Mouse (Mus musculus): ENCODE data around the gene Ceacam9. TPM values are rescaled to one million over a fixed set of nuclear protein-coding genes. Genes with fewer than 3 reads are reported as not detected.
"Not testable (repeated sequence)": the region's sequence is repeated elsewhere in the genome, so short reads cannot be mapped to it uniquely, and the experiment has no call there.

Ceacam9 gene
- polyA plus RNA-seq (2015; fragmentation: Nextera tagmentation; extraction: Ambion mirVana): not detected in 2 replicates

DNA sequence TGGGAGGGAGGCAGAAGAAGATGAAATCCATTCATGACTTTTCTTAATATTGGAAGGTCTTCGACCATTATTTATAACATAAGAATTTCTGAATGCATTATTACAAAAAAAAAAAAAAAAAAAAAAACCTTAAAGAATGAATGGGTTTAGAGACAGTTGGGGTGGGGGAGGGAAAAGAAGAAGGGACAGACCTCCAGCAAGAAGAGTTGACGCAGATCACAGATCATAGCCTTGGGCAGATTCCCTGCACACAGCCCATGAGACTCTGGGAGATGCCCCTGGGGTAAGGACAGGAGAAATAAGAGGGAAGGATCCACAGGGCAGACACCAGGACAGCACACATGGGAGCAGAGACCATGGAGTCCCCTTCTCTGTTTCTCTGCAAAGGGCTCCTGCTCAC lies at the start of gene Ceacam9:
TSS of gene Ceacam9 (plus strand) at position 301 of the 400 bp plus-strand sequence.
- Histone ChIP-seq H3K36me3 (no peaks in the 10 kb centered on the region), H3K9me3 (replicated peaks) (no peaks in the 10 kb centered on the region), H3K27me3 (no peaks in the 10 kb centered on the region), H3K4me1 (replicated peaks) (no peaks in the 10 kb centered on the region; the same call in 1 of the 2 replicates), H3K4me3 (no peak within 1 kb of the TSS), H3K9ac (no peak within 1 kb of the TSS), H3K27ac (no peak within 1 kb of the TSS), H3K4me2 (no peak within 1 kb of the TSS)
- 80% methylated on average over 2 of the region's 2 CpGs for WGBS
- ATAC-seq (replicated peaks; ENCODE audit: insufficient number of reproducible peaks, insufficient read depth, low FRiP score, low read depth): no peak

DNA sequence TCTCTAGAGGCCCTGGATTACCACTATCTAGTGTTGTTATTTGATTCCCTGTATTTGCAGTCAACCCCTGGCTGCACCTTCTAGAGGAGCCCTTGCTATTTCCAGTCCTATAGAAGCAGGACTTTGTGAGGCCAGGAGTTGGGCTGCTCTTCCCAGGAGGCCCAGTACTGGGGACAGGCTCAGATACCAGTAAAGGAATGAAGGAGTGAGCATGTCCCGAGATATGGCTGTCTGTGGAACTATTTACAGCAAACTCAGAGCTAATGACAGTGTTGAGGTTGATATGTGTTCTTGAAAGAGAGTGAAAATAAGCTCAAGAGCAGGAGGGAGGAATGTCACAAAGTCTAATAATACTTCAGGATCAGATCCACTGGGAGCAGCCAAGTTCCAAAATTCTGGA lies 47.9 kb upstream of the Ceacam9 start:
- Histone ChIP-seq H3K4me1 (replicated peaks) (peaks cover 31% of the 10 kb centered on the region), H3K9me3 (replicated peaks) (no peaks in the 10 kb centered on the region), H3K36me3 (no peaks in the 10 kb centered on the region), H3K27me3 (no peaks in the 10 kb centered on the region), H3K4me2 (0 out of 2 replicates have a peak overlapping the region, but pooled peaks have one; percentile 13), H3K4me3 (no peak overlapping the region), H3K27ac (peak overlapping the region; percentile 87), H3K9ac (no peak overlapping the region)
- 24% methylated on average over 1 of the region's 1 CpGs for WGBS
- peak; percentile 89 for ATAC-seq (replicated peaks; ENCODE audit: insufficient number of reproducible peaks, insufficient read depth, low FRiP score, low read depth)

DNA sequence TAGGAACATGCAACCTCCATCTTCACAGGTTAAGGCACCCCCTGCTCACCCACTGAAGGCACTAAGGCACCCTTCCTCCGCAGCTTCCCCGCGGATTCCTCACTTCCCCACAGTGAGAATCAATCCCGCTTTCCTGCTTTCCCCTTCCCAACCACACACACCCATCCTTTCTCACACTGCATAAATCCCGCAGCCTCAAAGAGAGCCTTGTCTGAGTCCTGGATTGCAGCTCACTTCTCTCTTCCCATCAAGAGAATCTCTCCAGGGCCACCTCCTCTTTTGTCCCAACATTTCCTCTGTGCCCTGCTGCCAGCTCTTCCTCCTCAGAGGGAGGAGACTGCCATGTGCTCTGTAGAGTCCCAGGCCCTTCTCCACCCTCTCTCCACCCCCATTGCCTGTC lies 47.0 kb upstream of the Ceacam9 start:
- H3K4me1 ChIP-seq (replicated peaks): peaks cover 31% of the 10 kb centered on the region
- not testable (repeated sequence) for H3K4me2 ChIP-seq; ATAC-seq (replicated peaks; ENCODE audit: insufficient number of reproducible peaks, insufficient read depth, low FRiP score, low read depth); H3K9me3 ChIP-seq (replicated peaks); H3K36me3 ChIP-seq; H3K4me3 ChIP-seq; H3K27me3 ChIP-seq; H3K9ac ChIP-seq
- 45% methylated on average over 5 of the region's 5 CpGs for WGBS
- peak overlapping the region; percentile 87 for H3K27ac ChIP-seq

DNA sequence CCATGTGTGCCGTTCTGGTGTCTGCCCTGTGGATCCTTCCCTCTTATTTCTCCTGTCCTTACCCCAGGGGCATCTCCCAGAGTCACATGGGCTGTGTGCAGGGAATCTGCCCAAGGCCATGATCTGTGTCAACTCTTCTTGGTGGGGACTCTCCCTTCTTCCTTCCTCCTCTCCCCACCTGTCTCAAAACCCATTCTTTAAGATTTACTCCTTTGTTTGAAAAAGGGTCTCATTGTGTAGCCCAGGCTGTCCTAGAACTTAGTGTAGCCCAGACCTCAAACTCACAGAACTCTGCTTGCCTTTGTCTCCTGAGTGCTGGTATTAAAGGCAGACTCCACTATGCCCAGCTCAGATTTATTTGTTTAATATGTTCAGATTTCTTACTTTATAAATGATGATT lies 46.1 kb upstream of the Ceacam9 start, which contains the start of gene Ceacam15:
TSS of gene Ceacam15 (minus strand) at position 101 of the 400 bp plus-strand sequence.
- H3K9me3 ChIP-seq (replicated peaks): no peaks in the 10 kb centered on the region
- H3K27me3 ChIP-seq: no peaks in the 10 kb centered on the region
- H3K36me3 ChIP-seq: no peaks in the 10 kb centered on the region
- H3K4me1 ChIP-seq (replicated peaks): peaks cover 31% of the 10 kb centered on the region
- 68% methylated on average over 1 of the region's 1 CpGs for WGBS
- H3K4me2 ChIP-seq: no peak within 1 kb of the TSS
- H3K27ac ChIP-seq: peak within 1 kb of the TSS; percentile 87
- no peak within 1 kb of the TSS for H3K4me3 ChIP-seq
- H3K9ac ChIP-seq: no peak within 1 kb of the TSS
- ATAC-seq (replicated peaks; ENCODE audit: insufficient number of reproducible peaks, insufficient read depth, low FRiP score, low read depth): no peak

DNA sequence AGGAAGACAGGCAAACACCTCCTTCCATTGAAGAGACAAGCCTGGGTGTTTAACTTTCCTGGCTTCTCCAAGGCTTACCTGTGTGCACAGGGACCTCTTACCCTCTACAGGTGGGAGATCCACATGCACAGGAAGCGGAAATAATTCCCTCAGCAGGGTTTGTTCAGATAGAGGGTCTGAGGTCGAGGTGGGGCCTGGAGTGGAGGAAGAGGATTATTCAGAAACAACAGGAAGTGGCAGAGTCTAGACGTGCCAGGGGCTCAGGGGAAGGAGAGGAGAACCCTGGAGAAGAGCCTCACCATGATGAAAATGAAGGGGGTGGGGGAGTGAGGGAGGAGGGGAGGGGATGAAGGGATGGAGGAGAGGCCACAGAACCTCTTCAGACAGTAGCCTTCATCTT lies 41.5 kb upstream of the Ceacam9 start:
- not testable (repeated sequence) for ATAC-seq (replicated peaks; ENCODE audit: insufficient number of reproducible peaks, insufficient read depth, low FRiP score, low read depth); H3K27me3 ChIP-seq; H3K4me1 ChIP-seq (replicated peaks); H3K36me3 ChIP-seq; H3K9ac ChIP-seq; H3K4me2 ChIP-seq; H3K4me3 ChIP-seq; H3K27ac ChIP-seq; H3K9me3 ChIP-seq (replicated peaks)
- 57% methylated on average over 3 of the region's 3 CpGs for WGBS

DNA sequence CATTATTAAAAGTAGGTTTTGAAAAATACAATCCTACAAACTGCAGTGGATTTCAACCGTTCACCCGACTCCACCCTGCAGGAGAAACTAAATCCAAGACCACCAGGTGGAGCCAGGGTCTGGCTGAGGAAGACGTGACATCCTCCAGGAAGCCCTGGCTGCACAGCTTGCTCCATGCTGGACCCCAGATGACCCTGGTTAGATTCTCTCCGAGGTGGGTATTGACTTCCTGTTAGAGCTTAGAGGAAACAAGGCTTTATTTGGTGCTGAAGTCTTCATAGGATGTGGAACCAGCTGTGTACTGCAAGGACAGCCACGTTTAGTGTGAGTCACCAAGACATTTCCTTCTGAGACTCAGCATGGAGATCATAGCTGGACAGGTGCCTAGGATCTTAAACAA lies 32.5 kb upstream of the Ceacam9 start:
- Histone ChIP-seq H3K27ac (no peak overlapping the region), H3K36me3 (no peaks in the 10 kb centered on the region), H3K9ac (no peak overlapping the region), H3K4me3 (no peak overlapping the region), H3K9me3 (replicated peaks) (0 out of 2 replicates have a peak, but pooled peaks cover 4% of the 10 kb centered on the region), H3K4me2 (no peak overlapping the region), H3K4me1 (replicated peaks) (no peaks in the 10 kb centered on the region), H3K27me3 (no peaks in the 10 kb centered on the region)
- 59% methylated on average over 5 of the region's 5 CpGs for WGBS
- ATAC-seq (replicated peaks; ENCODE audit: insufficient number of reproducible peaks, insufficient read depth, low FRiP score, low read depth): no peak

DNA sequence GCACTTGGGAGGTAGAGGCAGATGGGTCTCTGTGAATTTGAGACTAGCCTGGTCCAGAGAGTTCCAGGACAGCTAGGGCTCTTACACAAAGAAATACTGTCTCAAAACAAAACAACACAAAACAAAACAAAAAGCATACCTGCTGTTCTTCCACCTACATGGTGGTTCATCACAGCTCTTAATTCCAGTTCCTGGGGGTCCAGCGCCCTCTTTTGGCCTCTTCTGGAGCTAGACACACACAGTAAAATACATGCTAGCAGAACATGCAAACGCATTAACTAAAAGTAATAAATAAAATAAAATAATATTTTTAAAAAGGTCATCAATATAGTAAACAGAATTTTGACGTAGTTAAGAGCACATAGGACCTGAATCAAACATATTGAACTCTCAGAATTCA lies 26.7 kb upstream of the Ceacam9 start:
- H3K36me3 ChIP-seq: no peaks in the 10 kb centered on the region
- no peak overlapping the region for H3K4me2 ChIP-seq
- H3K27ac ChIP-seq: no peak overlapping the region
- no peak overlapping the region for H3K9ac ChIP-seq
- H3K4me1 ChIP-seq (replicated peaks): no peaks in the 10 kb centered on the region
- H3K27me3 ChIP-seq: no peaks in the 10 kb centered on the region
- 25% methylated on average over 3 of the region's 3 CpGs for WGBS
- no peak overlapping the region for H3K4me3 ChIP-seq
- no peak for ATAC-seq (replicated peaks; ENCODE audit: insufficient number of reproducible peaks, insufficient read depth, low FRiP score, low read depth)
- no peaks in the 10 kb centered on the region for H3K9me3 ChIP-seq (replicated peaks)

DNA sequence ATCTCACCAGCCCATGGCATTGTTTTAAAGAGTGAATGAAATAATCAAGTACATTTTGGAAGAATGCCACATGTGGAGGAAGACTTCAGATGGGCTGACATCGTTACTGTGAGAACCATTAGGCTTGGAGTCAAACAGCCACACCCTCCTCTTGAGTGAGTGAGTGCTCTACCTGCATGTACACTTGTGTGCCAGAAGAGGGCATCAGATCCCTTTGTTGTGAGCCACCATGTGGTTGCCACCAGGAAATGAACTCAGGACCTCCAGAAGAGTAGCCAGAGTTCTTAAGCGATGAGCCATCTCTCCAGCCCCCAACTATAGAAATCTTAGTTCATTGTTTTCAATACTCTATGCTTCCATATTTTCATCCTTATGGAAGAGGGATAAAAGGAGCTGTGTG lies 22.7 kb upstream of the Ceacam9 start:
- no peaks in the 10 kb centered on the region for H3K9me3 ChIP-seq (replicated peaks)
- H3K4me2 ChIP-seq: no peak overlapping the region

DNA sequence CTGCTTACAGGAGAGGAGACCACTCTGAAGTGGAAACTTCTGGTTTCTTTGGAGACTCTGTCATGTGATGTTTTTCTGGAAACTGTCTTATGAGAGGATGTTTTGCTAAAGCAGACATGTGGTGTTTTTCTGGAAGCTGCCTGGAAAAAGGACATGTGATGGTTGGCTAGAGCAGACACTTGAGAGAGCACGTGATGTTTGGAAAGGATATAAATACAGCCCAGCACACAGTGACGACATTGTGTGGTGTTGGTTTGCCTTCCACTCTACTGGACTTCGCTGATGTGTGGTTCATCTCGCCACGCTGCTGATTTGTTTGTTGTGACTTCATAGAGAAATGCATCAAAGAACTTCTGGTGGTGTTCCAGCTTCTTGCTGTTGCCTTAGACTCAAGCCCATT lies 21.1 kb upstream of the Ceacam9 start:
- Histone ChIP-seq H3K27ac (peak overlapping the region; percentile 20; the same call in 1 of the 2 replicates), H3K4me1 (replicated peaks) (peaks cover 9% of the 10 kb centered on the region), H3K4me2 (no peak overlapping the region), H3K4me3 (no peak overlapping the region), H3K9me3 (replicated peaks) (no peaks in the 10 kb centered on the region), H3K36me3 (no peaks in the 10 kb centered on the region), H3K9ac (no peak overlapping the region), H3K27me3 (no peaks in the 10 kb centered on the region)
- ATAC-seq (replicated peaks; ENCODE audit: insufficient number of reproducible peaks, insufficient read depth, low FRiP score, low read depth): peak; percentile 47; the same call in 1 of the 2 replicates
- WGBS: 49% methylated on average over 5 of the region's 5 CpGs

More for the DNA sequence above, 22.7 kb upstream of the Ceacam9 start:
- Histone ChIP-seq H3K4me1 (replicated peaks) (peaks cover 8% of the 10 kb centered on the region; the same call in 1 of the 2 replicates), H3K9ac (no peak overlapping the region), H3K36me3 (no peaks in the 10 kb centered on the region), H3K27me3 (no peaks in the 10 kb centered on the region), H3K27ac (no peak overlapping the region), H3K4me3 (no peak overlapping the region)
- 36% methylated on average over 2 of the region's 2 CpGs for WGBS
- ATAC-seq (replicated peaks; ENCODE audit: insufficient number of reproducible peaks, insufficient read depth, low FRiP score, low read depth): no peak

DNA sequence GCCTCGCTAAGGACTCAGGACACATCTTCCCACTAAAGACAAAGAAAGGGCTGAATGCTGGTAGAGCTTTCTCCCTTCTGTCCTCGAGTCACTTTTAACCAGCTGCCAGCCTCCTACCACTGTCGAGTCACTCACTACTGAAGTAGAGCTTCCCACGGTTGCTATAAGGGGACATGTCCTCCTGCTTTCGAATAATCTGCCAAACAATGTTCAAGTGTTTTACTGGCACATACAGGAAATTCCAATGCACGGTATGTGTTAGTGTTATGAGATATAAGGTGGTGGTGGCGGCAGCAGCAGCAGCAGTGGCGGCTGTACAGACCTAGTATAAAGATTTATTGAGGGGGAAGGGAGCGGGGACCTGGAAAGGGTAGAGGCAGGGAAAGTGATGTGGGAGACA lies 15.3 kb upstream of the Ceacam9 start:
- 15% methylated on average over 9 of the region's 9 CpGs for WGBS

DNA sequence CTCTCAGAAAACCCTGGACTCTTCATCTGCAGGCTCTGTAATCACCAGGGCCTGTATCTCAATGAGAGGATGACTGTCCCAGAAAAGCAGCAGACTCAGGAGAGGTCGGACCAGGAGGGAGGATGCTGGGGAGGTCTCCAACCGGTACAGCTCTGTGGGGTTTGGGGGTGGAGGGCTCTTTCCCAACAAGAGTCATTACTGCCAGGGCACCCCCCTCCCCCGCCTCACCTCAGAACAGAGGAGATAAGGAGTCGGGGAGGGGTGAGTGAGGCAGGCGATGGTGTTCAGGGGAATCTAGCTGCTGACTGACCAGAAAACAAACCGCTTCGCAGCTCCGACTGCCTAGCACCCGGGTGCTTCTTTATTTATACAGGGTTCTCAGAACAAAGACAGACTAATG lies 13.5 kb upstream of the Ceacam9 start:
- ATAC-seq (replicated peaks; ENCODE audit: insufficient number of reproducible peaks, insufficient read depth, low FRiP score, low read depth): peak; percentile 63
- Histone ChIP-seq H3K9me3 (replicated peaks) (no peaks in the 10 kb centered on the region), H3K27me3 (no peaks in the 10 kb centered on the region), H3K4me1 (replicated peaks) (peaks cover 30% of the 10 kb centered on the region), H3K27ac (peak overlapping the region; percentile 31; the same call in 1 of the 2 replicates), H3K9ac (no peak overlapping the region), H3K36me3 (no peaks in the 10 kb centered on the region), H3K4me2 (peak overlapping the region; percentile 16; the same call in 1 of the 2 replicates), H3K4me3 (no peak overlapping the region)
- WGBS: 18% methylated on average over 9 of the region's 9 CpGs

More for the DNA sequence above, 15.3 kb upstream of the Ceacam9 start:
- Histone ChIP-seq H3K4me2 (peak overlapping the region; percentile 26), H3K36me3 (no peaks in the 10 kb centered on the region), H3K27ac (peak overlapping the region; percentile 80), H3K4me3 (no peak overlapping the region), H3K9ac (no peak overlapping the region), H3K4me1 (replicated peaks) (peaks cover 30% of the 10 kb centered on the region), H3K27me3 (no peaks in the 10 kb centered on the region), H3K9me3 (replicated peaks) (no peaks in the 10 kb centered on the region)
- ATAC-seq (replicated peaks; ENCODE audit: insufficient number of reproducible peaks, insufficient read depth, low FRiP score, low read depth): peak; percentile 67

DNA sequence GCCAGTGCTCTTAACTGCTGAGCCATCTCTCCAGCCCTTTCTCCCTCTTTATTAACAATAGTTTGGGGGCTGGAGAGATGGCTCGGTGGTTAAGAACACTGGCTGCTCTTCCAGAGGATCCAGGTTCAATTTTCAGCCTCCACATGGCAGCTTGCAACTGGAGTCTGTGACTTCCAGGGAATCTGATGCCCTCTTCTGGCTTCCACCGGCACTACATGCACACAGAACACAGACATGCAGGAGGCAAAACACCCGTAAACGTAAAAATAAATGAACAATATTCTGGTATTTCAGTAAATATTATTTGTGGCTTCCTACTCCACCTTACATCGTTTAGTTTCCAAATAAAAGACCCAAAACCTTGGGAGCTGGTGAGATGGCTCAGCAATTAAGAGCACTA lies 11.1 kb upstream of the Ceacam9 start:
- WGBS: 78% methylated on average over 5 of the region's 5 CpGs
- no peak overlapping the region for H3K9ac ChIP-seq
- peaks cover 29% of the 10 kb centered on the region for H3K4me1 ChIP-seq (replicated peaks)
- ATAC-seq (replicated peaks; ENCODE audit: insufficient number of reproducible peaks, insufficient read depth, low FRiP score, low read depth): no peak
- no peak overlapping the region for H3K4me2 ChIP-seq
- no peak overlapping the region for H3K27ac ChIP-seq
- no peaks in the 10 kb centered on the region for H3K27me3 ChIP-seq
- H3K4me3 ChIP-seq: no peak overlapping the region
- H3K36me3 ChIP-seq: no peaks in the 10 kb centered on the region
- no peaks in the 10 kb centered on the region for H3K9me3 ChIP-seq (replicated peaks)
